Mouse (Mus musculus) liver, postnatal 0 days (tissue): ENCODE data around the gene Palld.

Experiments
- CTCF ChIP-seq: sonication (generic); IDR thresholded peaks from 2 replicates; pipeline ENCODE4 v1.5.1; 2016; ENCODE audit warnings: antibody characterized with exemption, low read depth
- EP300 ChIP-seq: IDR thresholded peaks from 2 replicates; pipeline ENCODE4 v1.6.1; 2016; ENCODE audit warnings: antibody characterized with exemption, low read depth, mild to moderate bottlenecking

GRCm38 (mm10) chr8:61665021-61665420 lies 237.5 kb downstream of the Palld start:
- no peak for TF ChIP-seq CTCF
- TF ChIP-seq EP300, result no peak
